Mouse (Mus musculus) heart, embryonic 13.5 days (tissue): ENCODE measurements around the gene Hcrtr1. TPM values are rescaled to one million over a fixed set of nuclear protein-coding genes. Genes with fewer than 3 reads are reported as not detected.
A peak's percentile ranks its signal among the peaks of the same experiment; 100 is the strongest.

Experiments
- ATAC-seq: fragments of 200-750 bp; cut with Nextera tagmentation; 2 replicates; pipeline ENCODE4 v1.8.0; 2017; ENCODE audit warnings: moderate TSS enrichment; ENCODE audit not compliant: insufficient number of reproducible peaks, low FRiP score, low TSS enrichment; ENCODE audit errors: extremely low read depth
- H3K27ac ChIP-seq: fragments of 300-500 bp; sonication (generic); replicated peaks from 2 replicates; pipeline ENCODE4 v1.5.1; 2015; ENCODE audit warnings: moderate library complexity, mild to moderate bottlenecking, inconsistent platforms
- H3K27me3 ChIP-seq: fragments of 300-500 bp; sonication (generic); replicated peaks from 2 replicates; pipeline ENCODE4 v1.6.1; 2015; ENCODE audit warnings: mild to moderate bottlenecking, inconsistent platforms
- H3K36me3 ChIP-seq: fragments of 300-500 bp; sonication (generic); 2 replicates; pipeline ENCODE4 v1.6.1; 2015; ENCODE audit warnings: mild to moderate bottlenecking, inconsistent platforms
- H3K4me1 ChIP-seq: fragments of 300-500 bp; sonication (generic); 2 replicates; pipeline ENCODE4 v1.6.1; 2015; ENCODE audit warnings: inconsistent platforms
- H3K4me2 ChIP-seq: fragments of 300-500 bp; sonication (generic); 2 replicates; pipeline ENCODE4 v1.6.1; 2015; ENCODE audit warnings: inconsistent platforms, mild to moderate bottlenecking, moderate library complexity
- H3K4me3 ChIP-seq: fragments of 300-500 bp; sonication (generic); 2 replicates; pipeline ENCODE4 v1.5.1; 2015; ENCODE audit warnings: moderate library complexity, mild to moderate bottlenecking, inconsistent platforms
- H3K9ac ChIP-seq: fragments of 300-500 bp; sonication (generic); 2 replicates; pipeline ENCODE4 v1.6.1; 2015; ENCODE audit warnings: inconsistent platforms, mild to moderate bottlenecking, moderate library complexity
- H3K9me3 ChIP-seq: fragments of 300-500 bp; sonication (generic); 2 replicates; pipeline ENCODE4 v1.6.1; 2016; ENCODE audit warnings: inconsistent platforms
- WGBS: fragments of 180-500 bp; shearing (Covaris S2); methylation state at CpG from one replicate; pipeline ENCODE4 v1.1.7; 2015; ENCODE audit warnings: mixed read lengths; 5-methylcytosine and 5-hydroxymethylcytosine counted together
- polyA plus RNA-seq: library from polyadenylated mRNA; unstranded; fragments of >200 nt; fragmentation: Nextera tagmentation; extraction: Ambion mirVana; gene quantifications from 2 replicates; pipeline ENCODE4 v1.2.1, GENCODE M21; 2015

Gene Hcrtr1
- polyA plus RNA-seq, 1 experiment from 2014 or later: 0.32 TPM

DNA sequence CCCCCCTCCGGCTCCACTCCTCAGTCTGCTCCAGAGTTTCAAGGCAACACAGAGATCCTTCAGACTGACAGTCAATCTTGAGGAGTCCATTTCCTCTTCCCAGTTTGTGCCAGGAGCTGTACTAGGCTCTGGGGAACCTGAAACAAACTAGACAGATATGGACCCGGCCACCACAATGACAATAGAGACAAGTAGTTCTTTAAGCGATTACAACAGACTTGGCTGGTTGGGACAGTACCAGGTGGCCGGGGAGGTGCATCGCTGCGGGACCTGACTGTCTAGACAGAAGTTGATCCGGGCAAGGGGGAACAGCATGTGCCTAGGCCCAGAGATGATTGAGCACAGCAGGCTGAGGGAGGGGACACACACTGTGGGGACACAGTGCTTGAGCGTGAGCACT, 38.0 kb downstream of the Hcrtr1 start:
- Histone ChIP-seq H3K27me3 (peaks cover 31% of the 10 kb centered on the region; the same call in 1 of the 2 replicates), H3K4me2 (no peak overlapping the region), H3K4me1 (peaks cover 18% of the 10 kb centered on the region), H3K27ac (no peak overlapping the region), H3K4me3 (no peak overlapping the region), H3K36me3 (no peaks in the 10 kb centered on the region), H3K9me3 (peaks cover 4% of the 10 kb centered on the region), H3K9ac (no peak overlapping the region)
- no peak for ATAC-seq
- 39% methylated on average over 8 of the region's 8 CpGs for WGBS

DNA sequence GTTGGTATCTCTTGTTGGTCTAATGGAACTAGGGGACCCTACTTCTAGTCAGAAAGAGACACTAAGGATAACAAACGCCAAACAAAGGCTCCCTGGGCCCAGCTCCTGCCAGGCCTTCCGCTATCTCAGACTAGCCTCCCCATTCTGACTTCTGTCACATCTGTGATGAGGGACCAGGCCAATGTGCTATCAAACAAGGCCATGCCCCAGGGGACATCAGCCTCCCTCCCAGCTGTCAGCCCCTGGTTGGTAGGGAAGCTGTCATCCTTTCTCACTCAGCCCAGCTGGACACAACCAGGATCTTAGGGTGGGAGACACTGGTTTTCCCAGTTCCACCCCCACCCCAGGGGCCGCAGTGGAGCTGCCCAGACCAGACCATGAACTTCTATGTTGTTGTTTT, 44.0 kb downstream of the Hcrtr1 start:
- H3K27me3 ChIP-seq: peaks cover 76% of the 10 kb centered on the region
- WGBS: 34% methylated on average over 3 of the region's 3 CpGs
- ATAC-seq: no peak

DNA sequence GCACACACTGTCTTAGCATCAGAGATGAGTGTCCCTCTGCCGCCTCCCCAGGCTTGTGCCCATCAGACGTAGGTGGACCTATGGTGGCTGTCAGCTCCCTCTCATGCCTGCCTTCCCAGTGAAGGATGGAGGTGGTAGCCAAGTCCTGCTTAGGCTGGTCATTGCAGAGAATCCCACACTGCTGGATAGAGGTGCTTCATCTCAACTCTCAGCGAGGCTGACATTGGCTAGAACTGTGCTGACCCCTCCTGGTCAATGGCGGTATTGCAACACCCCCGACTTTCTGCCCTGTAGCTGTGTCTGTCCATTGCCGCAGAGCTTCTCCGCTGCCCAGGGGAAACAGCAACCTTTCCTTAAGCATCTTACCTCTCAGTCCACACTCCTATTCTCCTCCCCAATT, 51.9 kb downstream of the Hcrtr1 start:
- Histone ChIP-seq H3K9ac (no peak overlapping the region), H3K9me3 (no peaks in the 10 kb centered on the region), H3K4me1 (peaks cover 14% of the 10 kb centered on the region), H3K27ac (no peak overlapping the region), H3K36me3 (peaks cover 7% of the 10 kb centered on the region), H3K27me3 (peaks cover 83% of the 10 kb centered on the region), H3K4me2 (no peak overlapping the region), H3K4me3 (no peak overlapping the region)
- 14% methylated on average over 7 of the region's 7 CpGs for WGBS
- ATAC-seq: no peak

More for the DNA sequence above, 44.0 kb downstream of the Hcrtr1 start:
- H3K4me1 ChIP-seq: no peaks in the 10 kb centered on the region
- no peak overlapping the region for H3K27ac ChIP-seq
- no peak overlapping the region for H3K4me3 ChIP-seq
- H3K36me3 ChIP-seq: no peaks in the 10 kb centered on the region
- no peak overlapping the region for H3K4me2 ChIP-seq
- no peak overlapping the region for H3K9ac ChIP-seq
- no peaks in the 10 kb centered on the region for H3K9me3 ChIP-seq

DNA sequence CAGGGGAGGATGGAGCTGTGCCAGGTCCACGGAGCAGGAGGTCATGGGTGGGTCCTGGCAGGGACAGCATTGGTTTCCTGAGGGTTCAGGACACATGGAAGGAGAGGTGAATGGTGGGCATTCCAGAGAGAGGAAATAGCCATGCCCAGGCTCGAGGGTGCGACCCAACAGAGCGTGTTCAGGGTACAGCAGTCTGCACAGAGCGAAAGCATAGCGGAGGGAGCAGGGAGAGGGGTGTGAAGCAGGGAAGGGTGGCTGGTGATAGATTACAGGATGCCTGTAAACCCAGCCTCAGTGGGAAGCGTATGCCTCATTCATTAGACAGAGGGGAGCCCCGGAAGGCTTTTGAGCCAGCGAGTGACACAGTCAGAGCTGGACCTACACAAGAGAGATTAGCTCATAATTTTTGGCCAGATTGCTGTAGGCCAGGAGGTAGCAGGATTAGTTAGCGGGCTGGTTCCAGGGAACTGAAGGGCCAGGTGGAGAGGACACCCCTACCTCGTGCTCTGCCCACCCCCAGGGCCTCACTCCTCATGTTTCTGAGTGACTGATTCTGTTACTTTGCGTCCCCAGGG, 53.8 kb downstream of the Hcrtr1 start:
- no peak for ATAC-seq
- peaks cover 7% of the 10 kb centered on the region for H3K36me3 ChIP-seq
- no peak overlapping the region for H3K27ac ChIP-seq
- H3K4me1 ChIP-seq: peaks cover 31% of the 10 kb centered on the region
- H3K4me2 ChIP-seq: no peak overlapping the region
- no peaks in the 10 kb centered on the region for H3K9me3 ChIP-seq
- peak overlapping the region; percentile 47; the same call in 1 of the 2 replicates for H3K9ac ChIP-seq
- 62% methylated on average over 12 of the region's 12 CpGs for WGBS
- H3K27me3 ChIP-seq: peaks cover 81% of the 10 kb centered on the region
- no peak overlapping the region for H3K4me3 ChIP-seq

DNA sequence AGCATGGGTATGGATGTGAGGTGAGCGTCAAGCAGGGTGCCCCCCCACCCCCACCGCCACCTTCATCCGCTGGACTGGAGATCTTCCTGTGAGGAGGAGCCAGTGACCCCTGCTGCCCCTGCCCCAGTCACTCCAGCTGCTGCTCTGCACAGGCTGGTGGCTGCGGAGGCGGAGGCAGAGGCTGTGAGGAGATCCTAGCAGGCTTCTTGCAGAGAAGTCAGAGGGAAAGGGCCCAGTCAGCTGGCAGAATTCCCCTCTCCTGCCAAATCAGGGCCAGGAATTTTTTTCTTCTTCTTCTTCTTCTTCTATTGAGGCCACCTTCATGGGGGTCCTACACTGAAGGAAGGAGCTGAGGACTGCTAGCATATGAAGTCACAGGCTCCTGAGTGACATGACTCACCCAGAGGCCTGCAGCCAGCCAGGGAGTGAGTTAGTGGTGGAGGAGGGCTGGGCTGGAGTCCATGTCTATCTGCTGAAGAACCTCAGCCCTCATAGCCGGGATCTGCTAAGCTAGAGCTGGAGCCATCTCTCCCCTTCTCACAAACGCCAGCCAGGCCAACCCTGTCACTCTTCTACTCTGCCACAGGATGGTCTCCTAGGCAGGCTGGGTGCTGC, 54.7 kb downstream of the Hcrtr1 start:
- WGBS: 39% methylated on average over 7 of the region's 7 CpGs
- H3K4me3 ChIP-seq: no peak overlapping the region
- H3K27ac ChIP-seq: 0 out of 2 replicates have a peak overlapping the region, but pooled peaks have one; percentile 29
- no peaks in the 10 kb centered on the region for H3K9me3 ChIP-seq
- peaks cover 1% of the 10 kb centered on the region; the same call in 1 of the 2 replicates for H3K36me3 ChIP-seq
- ATAC-seq: no peak
- no peak overlapping the region for H3K4me2 ChIP-seq
- H3K27me3 ChIP-seq: peaks cover 81% of the 10 kb centered on the region
- H3K4me1 ChIP-seq: peaks cover 31% of the 10 kb centered on the region
- peak overlapping the region; percentile 47; the same call in 1 of the 2 replicates for H3K9ac ChIP-seq

DNA sequence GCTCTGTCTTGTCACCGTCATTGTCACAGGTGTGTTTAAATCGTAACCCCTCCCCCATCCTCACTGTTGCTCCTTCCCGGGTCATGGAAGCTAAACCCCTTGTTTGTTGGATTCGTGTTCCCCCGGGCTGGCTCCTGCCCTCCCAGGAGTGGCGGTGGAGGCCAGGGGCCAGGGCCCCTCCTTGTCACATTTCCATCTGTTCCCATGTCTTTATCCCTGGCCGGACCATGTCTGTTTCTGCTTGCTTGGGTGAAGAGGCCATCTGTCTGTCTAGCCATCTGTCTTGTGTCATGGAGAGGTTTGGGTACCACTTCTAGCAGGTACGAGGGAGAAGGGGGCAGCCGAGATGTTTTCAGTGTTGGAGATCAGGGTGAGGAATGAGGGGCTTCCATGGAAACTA, 56.9 kb downstream of the Hcrtr1 start:
- Histone ChIP-seq H3K4me2 (no peak overlapping the region), H3K27ac (no peak overlapping the region), H3K9ac (no peak overlapping the region), H3K36me3 (no peaks in the 10 kb centered on the region), H3K27me3 (peaks cover 83% of the 10 kb centered on the region), H3K4me1 (peaks cover 31% of the 10 kb centered on the region), H3K4me3 (no peak overlapping the region), H3K9me3 (no peaks in the 10 kb centered on the region)
- WGBS: 48% methylated on average over 9 of the region's 9 CpGs
- no peak for ATAC-seq

DNA sequence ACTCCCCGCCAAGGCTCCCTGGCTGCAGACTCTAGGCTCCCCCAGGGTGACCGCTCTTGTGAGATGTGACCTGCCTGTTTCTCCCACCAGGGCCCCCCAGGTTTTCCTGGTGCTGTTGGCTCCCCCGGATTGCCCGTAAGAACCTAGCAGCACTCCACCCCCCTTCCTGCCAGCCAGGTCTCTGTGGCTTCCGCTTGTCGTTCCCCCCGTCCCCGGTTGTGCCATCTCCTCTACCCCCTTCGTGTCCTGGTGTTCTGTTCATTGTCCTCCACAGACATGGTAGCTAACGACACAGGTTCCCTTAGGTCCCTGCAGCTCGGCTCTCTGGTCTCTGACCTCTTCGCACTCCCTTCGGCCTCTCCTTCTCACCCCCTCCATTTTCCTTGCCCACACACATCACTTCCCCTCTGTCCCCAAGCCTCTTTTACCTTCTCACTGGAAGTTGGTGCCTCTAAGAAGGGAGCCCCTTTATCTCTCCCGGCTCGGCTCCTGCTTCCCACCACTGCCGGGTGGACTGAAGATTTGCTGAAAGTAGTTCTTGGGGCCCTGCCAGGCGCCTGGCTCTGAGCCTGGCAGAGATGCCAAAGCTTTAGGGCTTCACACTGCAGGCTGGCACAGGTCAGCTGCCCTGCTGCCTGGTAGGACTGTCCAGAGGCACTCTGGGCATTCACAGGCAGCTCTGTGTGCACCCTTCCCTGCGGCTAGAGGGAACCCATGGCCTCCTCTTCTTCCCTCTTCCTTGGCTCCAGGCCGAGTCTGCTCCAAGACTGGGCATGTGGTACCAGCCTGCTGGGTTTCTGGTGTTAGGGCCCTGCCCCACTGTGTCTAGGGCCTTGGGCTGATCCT, 57.6 kb downstream of the Hcrtr1 start:
- Histone ChIP-seq H3K4me1 (peaks cover 31% of the 10 kb centered on the region), H3K9ac (peak overlapping the region; percentile 26; the same call in 1 of the 2 replicates), H3K4me2 (no peak overlapping the region), H3K36me3 (no peaks in the 10 kb centered on the region), H3K4me3 (no peak overlapping the region), H3K27me3 (peaks cover 83% of the 10 kb centered on the region), H3K27ac (peak overlapping the region; percentile 15; the same call in 1 of the 2 replicates), H3K9me3 (no peaks in the 10 kb centered on the region)
- WGBS: 48% methylated on average over 19 of the region's 19 CpGs
- no peak for ATAC-seq

Other genes starting within 250 kb of the Hcrtr1 start
- gene Spocd1, start 210.1 kb downstream of the Hcrtr1 start, polyA plus RNA-seq: 0.19 and 0.34 TPM in 2 replicates
- 1.4 and 1.6 TPM in 2 replicates for gene Adgrb2, start 154.5 kb downstream of the Hcrtr1 start, polyA plus RNA-seq
- gene Col16a1, start 91.5 kb downstream of the Hcrtr1 start, polyA plus RNA-seq: 26.9 and 30.4 TPM in 2 replicates
- 53.6 and 57.9 TPM in 2 replicates for gene Pef1, start 36.8 kb downstream of the Hcrtr1 start, polyA plus RNA-seq
- 47.4 and 53.0 TPM in 2 replicates for gene Tinagl1, start 35.8 kb upstream of the Hcrtr1 start, polyA plus RNA-seq
- not detected in 2 replicates for gene Gm853, start 83.0 kb upstream of the Hcrtr1 start, polyA plus RNA-seq
- 10.9 and 11.3 TPM in 2 replicates for gene Serinc2, start 139.8 kb upstream of the Hcrtr1 start, polyA plus RNA-seq
- 961 and 1,090 TPM in 2 replicates for gene Fabp3, start 169.2 kb upstream of the Hcrtr1 start, polyA plus RNA-seq
- 0.75 and 1.2 TPM in 2 replicates for gene Gm10570, start 169.3 kb upstream of the Hcrtr1 start, polyA plus RNA-seq
- 48.1 and 50.7 TPM in 2 replicates for gene Zcchc17, start 220.6 kb upstream of the Hcrtr1 start, polyA plus RNA-seq
- gene Snrnp40, start 220.8 kb upstream of the Hcrtr1 start, polyA plus RNA-seq: 82.6 and 84.8 TPM in 2 replicates